Mouse (Mus musculus) urinary bladder, postnatal 4 days (tissue): Measurements from ENCODE around the gene Pqlc2.

Experiments used
- DNase-seq, 2 experiments: peaks; one replicate each; pipeline ENCODE4 v3.0.0; 2021 to 2022; ENCODE audit warnings: low spot score in 2 of 2

The Pqlc2 gene

GRCm38 (mm10) chr4:139265783-139266499 is 44.6 kb downstream of the Pqlc2 start:
- no peak for DNase-seq

- DNase-seq: no peak
Observed at GRCm38 (mm10) chr4:139262981-139263380, 47.5 kb downstream of the Pqlc2 start.

GRCm38 (mm10) chr4:139259302-139259871 is 51.1 kb downstream of the Pqlc2 start:
- DNase-seq: no peak

DNA sequence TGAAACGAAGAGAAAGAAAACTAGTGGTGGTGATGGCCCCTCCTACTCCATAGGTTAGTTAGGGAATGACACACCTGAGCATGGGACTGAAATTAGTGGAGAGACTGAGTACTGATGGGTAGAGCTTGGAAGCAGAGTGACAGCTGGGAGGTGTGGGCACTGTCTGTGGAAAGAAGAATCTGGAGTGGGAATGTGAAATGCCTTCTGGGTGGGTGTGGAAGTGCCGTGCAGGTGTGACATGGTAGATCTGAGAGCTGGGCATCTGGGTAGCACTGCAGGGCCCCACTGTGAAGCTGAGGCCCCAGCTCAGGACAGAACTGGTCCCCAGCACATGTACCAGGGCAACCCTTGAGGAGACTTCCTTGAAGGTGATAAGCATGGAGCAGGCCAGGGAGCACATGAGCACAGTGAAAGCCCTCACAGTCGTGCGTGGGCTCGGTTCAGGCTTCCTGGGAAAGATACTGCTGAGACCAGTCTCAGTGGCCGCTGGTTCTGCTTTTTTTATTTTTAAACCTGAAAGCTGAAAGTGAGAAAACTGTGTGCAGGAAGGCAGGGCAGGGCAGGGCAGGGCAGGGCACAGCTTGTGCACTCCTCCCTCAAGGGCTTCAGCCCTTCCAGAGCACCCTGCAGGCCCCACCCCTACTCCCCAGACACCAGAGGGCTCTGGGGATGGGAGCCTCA is 51.7 kb downstream of the Pqlc2 start:
- no peak for DNase-seq

GRCm38 (mm10) chr4:139256708-139257107 is 53.8 kb downstream of the Pqlc2 start:
- DNase-seq: no peak

GRCm38 (mm10) chr4:139256146-139256545 is 54.4 kb downstream of the Pqlc2 start:
- no peak for DNase-seq

GRCm38 (mm10) chr4:139253206-139253605 is 57.3 kb downstream of the Pqlc2 start:
- no peak for DNase-seq

DNA sequence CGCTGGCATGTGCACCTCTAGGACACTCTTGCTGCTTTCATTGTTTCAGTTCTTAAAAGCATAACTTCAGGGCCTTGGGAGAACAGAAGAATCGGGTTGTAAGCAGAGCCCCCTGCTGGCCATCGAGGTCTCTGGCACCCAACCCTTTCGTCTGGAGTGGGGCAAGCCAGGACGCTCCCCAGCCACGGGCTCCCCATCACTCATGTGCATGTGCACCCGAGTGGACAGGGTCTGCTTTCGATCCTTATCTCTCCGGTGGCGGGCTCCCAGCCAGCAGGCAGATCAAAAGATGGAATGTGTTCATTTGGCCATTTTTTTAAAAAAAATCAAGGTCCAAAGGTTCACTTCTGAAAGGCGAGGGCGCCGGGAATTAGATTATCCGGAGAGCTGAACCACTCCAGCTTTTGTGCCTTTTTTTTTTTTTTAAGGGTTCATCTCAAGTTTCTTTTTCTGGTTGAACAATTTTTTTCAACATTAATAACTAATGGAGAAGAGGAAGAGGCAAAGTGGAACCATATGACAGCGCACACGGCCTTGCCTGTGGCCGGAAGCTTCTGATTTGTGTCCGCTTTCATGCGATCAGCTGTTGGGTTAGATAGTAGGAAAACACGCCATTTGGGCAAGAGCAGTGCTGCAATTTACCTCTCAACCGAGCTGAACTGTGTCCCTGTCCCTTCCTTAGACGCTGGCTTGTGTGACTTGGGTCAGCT is 58.3 kb downstream of the Pqlc2 start:
- peak; percentile 72 to 78 for DNase-seq

GRCm38 (mm10) chr4:139250886-139251285 is 59.6 kb downstream of the Pqlc2 start:
- DNase-seq: no peak

- peak in 1 of 2 experiments; percentile 44 for DNase-seq
Observed at GRCm38 (mm10) chr4:139250043-139250442, 60.5 kb downstream of the Pqlc2 start.

DNA sequence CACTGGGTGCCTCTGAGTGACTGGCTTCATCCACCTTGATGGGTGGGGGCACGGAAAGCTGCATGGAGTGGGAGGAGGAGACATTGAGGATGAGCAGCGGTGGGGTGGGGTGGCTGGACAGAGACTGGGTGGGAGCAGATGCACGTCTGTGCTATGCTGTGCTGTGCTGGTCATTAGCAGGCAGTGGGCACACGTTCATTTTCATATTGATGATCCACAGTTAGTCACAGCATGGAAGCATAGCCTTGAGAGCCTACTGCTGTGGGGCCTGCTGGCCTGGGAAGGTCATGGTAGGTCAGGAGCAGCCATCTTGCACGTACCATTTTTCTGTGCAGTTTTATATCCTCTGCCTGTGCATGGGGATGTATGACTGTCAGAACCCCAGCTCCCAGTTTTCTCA is 61.8 kb downstream of the Pqlc2 start:
- DNase-seq: no peak

DNA sequence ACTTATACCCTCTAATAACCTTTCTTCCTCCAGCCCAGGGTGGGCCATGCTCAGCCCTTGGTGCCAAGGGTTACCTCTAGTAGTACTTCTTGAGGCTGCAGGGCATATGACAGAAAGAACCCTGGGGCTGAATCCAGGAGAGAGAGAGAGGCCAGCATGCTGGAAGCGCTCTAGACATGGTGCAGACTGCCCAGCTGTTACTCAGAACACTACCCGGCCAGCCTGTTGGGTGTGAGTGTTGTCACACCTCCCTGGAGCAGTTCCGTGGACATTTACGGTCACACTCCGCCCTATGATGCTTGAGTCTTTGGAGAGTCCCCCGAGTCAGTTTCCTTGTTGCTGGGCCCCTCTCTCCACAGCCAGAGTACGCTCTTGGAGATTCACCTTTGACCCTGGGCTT is 62.5 kb downstream of the Pqlc2 start:
- DNase-seq: no peak

GRCm38 (mm10) chr4:139246130-139246877 is 64.2 kb downstream of the Pqlc2 start:
- DNase-seq: no peak

DNA sequence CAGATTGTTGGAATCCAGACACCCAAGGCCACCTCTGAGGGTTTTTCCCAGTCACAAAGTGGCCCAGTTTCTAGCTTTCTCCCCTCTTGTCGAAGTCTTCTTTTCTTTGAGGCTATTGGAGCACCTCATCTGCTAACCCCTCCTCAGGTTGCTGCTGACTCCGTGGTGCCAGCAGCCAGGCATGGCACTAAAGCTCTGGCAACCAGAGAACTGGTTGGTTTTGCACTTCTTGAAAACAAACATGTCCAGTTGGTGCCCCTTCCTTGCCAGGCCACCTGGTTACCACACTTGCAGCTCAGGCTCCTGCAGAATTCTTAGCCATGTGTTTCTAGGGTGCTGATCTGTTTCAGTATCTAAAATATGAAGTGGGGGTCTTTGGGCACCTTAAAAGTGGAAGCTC is 65.0 kb downstream of the Pqlc2 start:
- no peak for DNase-seq

DNA sequence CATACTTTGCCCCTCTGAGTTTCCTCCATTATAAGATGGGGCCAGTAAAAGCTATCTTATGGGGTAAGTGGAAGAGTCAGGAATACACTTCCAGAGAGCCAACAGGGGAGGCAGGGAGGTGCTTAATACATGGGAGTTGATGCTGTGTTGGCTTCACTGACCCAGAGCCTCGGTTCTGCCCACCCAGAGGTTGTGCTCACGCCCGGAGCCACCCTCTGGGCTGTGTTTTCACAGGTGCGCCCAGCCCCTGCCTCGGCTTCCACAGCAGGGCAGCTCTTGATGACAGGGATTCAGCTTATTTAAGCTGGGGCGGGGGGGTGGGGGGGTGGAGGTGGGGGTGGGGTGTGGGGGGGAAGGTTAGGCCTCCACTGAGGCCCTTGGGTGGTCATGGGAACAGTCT is 65.7 kb downstream of the Pqlc2 start:
- no peak for DNase-seq

- DNase-seq: no peak
Observed at GRCm38 (mm10) chr4:139244176-139244575, 66.3 kb downstream of the Pqlc2 start.
